Mouse (Mus musculus) embryo, embryonic 11 days (tissue): ENCODE data around the gene Cfd.

Source experiments
- DNase-seq: peaks from one replicate; pipeline ENCODE4 v3.0.0-alpha.2; 2015

Gene Cfd

GRCm38 (mm10) chr10:79934272-79934721, 43.6 kb downstream of the Cfd start:
- DNase-seq: no peak

- no peak for DNase-seq
Measured at GRCm38 (mm10) chr10:79934794-79935569, 44.3 kb downstream of the Cfd start.

- DNase-seq: no peak
Measured at GRCm38 (mm10) chr10:79936284-79936910, 45.7 kb downstream of the Cfd start.

- DNase-seq: no peak
Measured at GRCm38 (mm10) chr10:79936911-79937441, 46.3 kb downstream of the Cfd start.

- DNase-seq: no peak
Measured at GRCm38 (mm10) chr10:79937775-79938526, 47.3 kb downstream of the Cfd start.

- DNase-seq: no peak
Measured at GRCm38 (mm10) chr10:79940749-79941148, 50.1 kb downstream of the Cfd start.
